Mouse (Mus musculus) spleen, postnatal 14 days (tissue): ENCODE results near the gene Elmo3.
A peak's percentile ranks its signal among the peaks of the same experiment; 100 is the strongest.

Experiments used
- DNase-seq, 2 experiments: peaks; one replicate each; pipeline ENCODE4 v3.0.0; 2021 to 2022; ENCODE audit warnings: low spot score in 2 of 2

The Elmo3 gene

DNA sequence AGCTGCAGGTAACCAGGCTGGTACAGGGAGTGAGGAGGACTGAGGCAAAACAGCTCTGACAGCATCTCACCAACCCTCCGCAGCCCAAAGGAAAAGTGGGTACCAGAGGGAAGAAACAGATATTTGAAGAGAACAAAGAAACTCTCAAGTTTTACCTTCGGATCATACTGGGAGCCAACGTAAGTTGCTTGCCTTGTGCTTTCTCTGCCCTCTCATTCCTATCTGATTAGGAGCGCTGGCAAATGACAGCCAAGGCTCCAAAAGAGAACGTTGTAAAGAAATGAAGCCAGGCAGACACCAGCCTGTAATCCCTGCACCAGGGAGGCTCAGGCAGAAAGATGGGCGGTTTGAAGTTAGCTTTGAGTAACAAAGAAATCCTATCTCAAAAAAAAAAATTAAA lies 21.6 kb downstream of the Elmo3 start:
- DNase-seq: no peak

DNA sequence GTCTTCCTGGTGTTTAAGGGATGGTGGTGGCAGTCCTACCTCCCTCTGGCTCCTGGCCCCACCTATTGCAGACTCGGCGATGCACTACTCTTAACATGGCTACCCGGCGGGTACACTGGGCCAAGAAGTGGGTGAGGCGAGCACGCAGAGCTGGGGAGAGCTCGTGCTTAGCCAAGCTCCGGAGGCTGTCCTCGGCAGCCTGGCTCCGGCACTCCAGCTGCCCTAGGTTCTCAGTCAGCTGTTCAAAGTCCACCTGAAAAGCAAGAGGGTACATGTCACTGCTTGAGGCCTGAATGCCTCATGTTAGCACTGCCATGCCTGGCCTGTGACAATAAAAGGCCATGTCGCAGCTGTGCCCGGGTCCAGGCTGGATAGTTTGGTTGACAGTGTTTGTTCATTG lies 24.9 kb downstream of the Elmo3 start:
- no peak for DNase-seq

DNA sequence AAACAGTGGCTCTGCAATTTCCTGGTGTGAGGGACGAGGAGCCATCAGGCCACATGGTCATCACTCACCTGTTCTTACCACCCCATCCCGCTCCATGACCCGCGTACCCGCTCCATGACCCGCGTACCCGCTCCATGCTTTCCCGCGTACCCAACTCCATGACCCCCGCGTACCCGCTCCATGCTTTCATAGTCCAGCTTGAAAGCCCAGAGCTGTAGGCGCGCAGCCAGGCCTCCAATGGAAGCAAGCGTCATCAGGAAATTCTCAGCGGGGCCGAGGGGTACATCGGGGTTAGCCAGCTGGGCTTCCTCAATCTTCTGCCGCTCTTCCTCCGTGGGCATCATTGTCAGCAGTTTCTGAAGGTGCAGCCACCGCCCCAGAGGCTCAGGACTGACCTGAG lies 26.1 kb downstream of the Elmo3 start:
- no peak for DNase-seq

DNA sequence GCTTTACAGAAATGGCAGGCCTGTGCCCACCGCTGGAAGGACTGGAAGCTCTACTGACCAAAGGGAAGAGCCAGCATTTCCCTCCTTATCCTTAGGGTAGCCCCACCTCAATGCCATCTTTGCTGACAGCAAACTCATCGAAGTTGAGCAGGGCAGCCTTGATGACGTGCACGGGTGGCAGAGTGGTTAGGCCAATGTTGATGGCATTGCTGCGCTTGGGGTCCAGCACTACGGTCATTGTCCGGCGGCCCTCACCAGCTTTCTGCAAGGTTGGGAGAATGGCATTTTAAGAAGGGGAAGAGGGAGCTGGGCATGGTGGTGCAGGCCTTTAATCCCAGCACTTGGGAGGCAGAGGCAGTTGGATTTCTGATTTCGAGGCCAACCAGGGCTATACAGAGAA lies 26.5 kb downstream of the Elmo3 start:
- no peak for DNase-seq

DNA sequence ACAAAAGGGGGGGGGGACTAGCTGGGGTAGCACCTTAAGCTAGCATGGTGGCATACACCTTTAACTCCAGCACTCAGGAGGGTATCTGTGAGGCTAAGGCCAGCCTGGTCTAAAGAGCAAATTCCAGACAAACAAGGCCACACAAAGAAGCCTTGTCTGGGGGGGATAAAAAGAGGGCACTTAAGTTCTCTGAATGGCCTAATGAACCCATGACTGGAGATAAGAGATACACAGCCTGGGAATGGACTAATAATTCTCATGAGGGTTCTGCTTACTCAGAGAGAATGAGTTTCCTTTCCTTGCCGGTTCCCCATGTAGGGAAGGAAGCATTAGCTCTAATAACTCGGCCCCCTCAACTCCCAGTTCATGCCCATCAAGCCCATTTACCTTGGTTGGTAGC lies 27.1 kb downstream of the Elmo3 start:
- DNase-seq: no peak

DNA sequence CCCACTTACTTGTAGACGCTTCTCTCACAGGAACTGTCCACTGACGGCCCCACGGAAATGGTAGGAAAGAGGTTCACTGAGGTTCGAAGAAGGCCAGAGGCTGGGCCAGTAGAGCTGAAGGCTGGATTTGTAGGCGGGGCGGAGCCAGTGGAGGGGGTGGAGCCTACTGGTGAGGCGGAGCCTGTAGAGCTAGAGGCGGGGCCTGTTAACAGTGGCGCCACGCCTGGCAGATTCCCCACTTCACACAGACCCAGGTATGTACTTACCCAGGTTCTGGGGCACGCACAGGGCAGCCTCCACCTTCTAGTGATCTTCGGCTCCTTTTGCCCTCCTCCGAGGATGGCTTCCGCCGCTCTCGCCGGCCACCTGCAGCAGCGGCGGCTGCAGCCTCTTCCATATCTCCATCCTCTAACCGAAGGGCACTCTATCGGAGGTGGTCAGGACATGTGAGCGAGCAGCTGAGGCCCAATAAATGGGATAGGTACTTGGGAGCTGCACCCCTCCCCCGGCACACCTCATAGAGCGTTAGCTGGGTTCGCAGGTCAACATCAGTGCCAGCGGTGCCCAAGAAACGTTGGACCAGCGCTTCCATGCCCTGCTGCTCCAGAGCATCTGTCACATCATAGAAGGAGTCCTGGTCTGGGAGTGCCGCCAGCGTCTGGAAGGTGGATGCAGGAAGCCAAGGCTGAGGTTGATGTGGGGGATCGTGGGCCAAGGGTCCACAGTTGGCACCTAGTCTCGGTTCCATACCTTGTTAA lies 31.2 kb downstream of the Elmo3 start:
- DNase-seq: no peak

DNA sequence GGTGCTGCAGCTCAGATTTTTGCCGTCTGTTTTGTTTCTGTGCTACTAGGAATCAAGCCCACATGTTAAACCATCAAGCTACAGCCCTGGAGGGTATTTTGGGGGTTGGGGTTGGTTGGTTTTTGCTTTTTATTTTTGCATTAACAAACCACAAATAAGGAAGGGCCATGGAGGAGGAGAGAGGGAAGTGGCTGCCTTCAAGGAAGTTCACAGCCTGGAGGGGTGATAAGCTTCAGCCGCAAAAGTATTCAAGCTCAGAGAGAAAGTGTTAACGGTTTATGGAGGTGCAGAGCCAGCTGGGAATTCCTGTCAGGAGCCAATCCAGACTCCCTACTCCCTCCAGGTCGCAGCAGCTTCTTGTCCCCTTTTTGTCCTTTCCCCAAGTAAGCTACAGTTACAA lies 33.6 kb downstream of the Elmo3 start:
- DNase-seq: no peak

DNA sequence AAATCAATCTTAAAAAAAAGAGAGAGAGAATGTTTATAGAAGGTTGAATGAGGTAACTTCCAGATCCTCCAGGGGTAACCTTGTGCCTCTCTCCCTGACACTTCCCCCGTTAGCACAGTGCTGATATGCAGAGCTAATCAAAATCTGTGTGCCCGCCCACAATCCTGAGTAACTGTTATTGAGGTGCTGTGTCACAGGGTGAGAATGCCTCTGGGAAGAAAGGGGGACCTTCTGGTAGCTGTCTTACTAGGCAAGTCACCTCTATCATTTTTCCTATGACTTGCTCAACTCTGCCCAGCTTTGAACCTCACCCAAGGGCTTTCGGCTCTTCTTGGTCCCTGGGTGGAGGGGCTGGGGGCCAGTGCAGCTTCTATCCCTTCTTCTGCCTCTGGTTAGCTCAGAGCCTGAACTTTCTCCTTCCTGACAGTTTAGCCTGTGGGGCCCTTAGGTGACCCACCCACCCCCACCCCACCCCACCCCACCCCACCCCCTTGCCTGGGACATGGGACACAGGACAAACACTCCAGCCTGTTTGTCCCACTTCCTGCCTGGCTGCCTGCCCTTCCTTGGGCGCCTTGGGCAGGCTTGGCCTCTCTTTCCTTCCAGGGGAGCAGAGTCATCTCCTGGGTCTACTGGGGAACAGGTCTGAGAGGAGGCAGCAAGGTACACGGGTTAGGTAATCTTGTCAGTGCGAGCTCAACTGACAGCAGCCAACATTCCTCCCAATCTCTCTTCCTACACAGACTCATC lies 34.7 kb downstream of the Elmo3 start:
- DNase-seq: no peak

DNA sequence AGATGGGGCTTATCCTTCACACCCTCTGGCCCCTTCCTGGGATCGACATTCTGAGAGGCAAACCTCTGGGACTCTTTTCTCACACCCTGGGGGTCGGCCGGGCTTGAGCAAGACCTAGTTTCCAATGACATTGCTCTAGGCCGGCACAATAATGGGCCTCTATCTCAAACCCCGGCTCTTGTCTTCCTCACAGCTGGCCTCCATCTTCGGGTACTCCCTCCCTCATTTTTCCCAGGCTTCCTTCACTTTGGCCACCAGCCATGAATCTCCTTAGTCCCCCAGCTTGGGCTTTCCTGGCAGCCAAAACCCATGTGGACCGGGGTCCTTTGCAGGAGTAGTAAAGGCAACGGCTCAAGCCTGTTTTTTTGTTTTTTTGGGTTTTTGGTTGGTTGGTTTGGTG lies 36.0 kb downstream of the Elmo3 start:
- DNase-seq: no peak

DNA sequence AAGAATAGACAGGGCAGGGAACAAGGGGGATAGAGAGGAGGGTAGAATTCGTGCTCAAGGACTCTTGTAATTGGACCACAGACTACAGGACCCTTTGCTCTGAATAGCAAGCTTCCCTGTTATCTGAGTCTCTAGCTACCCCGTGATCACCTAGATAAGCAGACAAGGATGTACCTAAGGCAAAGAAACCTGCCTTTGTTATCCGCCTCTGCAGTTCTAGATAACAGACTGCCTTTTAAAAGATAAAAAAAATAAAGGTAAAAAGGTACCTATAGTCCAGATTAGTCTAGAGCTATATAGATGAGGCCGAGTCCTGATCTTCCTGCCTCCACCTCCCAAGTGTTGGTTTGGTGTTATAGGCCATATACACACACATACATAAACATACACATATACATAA lies 37.4 kb downstream of the Elmo3 start:
- DNase-seq: no peak

DNA sequence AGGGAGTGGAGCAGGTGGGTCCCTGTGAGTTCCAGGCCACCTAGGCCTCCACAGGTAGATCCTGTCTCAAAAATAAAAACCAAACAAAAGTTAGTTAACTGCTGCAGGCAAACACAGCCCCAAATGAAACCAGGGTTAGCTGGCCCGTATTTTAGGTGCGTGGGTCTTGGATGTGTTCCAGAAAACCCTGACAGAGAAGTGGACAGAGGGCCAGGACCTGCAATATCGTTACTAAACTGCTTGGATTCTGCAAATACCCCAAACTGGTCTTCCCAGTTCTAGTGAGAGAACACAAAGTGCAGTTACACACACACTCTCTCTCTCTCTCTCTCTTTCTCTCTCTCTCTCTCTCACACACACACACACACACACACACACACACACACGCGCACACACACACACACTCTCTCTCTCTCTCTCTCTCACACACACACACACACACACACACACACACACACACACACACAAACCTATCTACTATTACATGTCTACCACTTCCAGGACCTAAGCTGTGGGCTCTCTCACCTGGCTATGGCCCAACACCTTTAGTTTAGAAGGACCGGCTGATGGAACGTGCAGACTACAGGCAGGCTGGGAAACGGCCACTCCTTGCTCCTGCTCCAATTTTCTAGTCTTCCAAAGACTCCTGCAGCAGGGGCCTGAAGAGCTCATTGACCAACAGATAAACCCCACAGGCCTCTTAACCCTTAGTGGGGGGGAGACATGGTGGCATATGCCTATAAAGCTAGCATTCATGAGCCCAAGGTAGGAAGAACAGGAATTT lies 38.6 kb downstream of the Elmo3 start:
- no peak for DNase-seq

DNA sequence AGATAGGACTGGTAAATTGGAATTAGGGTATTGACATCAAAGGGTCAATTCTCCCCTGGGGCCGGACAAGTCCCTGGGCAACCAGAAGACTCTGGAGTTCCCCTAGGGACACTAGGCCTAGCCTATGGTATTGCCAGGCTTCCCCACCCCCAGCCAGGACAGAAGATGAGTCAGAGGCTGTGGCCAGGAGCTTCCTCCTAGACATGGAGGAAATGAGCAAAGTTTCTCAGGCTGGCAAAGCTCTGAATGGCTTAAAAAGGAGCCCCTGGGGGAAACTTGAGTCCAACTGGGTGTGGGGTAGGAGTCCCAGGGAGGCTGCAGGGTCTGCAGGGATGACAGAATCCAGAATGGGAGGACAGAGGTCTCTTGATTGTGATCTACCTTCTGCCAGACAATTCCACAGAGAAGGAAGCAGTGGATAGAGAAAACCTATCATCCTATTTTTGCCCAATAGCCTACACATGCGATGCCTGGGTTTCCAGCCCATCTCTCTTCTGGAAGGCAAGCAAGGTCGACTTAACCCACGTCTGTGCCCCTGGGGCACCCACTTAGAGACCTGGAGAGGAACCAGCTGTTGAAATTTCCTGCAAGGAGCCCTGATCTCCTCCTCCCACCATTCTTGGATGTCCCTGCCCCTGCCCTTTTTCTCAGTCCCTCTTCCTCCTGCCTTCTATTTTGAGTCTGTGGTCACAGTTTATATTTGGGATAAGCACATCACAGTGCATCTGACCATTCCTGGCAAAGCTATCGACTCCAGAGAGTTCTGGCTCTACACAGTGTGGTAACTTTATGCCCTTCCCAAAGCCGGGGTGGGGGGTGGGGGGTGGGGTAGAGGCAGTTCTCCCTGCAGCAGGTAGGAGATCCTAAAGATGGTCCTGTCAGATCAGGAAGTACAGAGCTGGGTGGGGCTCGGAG lies 39.9 kb downstream of the Elmo3 start:
- no peak for DNase-seq

DNA sequence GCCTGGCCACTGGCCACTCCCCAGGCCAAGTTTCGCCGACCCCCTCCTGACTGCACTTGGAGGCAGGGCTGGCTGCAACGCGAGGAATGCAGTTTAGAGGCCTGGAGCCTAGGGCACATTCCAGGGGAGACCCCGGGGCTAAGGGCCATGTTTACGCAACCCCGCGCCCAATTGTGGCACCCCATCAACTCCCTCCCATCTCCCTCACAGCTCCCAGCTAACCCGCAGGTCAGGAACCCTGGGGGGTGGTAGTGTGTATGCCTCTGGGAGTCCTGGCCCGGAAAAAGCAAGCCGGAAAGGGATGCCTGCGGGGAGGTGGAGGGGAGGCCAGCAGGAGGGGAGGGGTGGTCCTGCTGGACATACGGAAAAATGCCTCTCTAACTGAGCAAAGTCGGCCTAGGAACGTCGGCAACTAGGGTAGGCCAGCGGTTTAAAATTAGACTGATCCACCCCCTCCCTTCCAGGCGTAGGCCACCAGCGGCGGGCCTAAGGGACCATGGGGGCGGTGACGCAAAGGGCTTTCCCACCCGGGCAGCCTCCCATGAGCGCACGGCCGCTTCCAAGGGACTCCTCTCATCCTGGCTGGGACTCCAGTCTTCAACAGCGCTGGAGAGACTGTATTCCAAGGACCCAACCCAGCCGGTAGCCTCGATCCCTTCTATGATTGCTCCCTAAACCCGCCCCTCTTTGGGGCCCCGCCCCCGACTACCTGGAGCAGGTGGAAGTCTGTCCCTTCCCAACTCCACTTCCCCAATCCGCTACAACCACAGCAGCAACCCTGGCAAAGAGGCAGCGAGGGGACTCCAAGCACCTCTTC lies 41.4 kb downstream of the Elmo3 start:
- DNase-seq: no peak

DNA sequence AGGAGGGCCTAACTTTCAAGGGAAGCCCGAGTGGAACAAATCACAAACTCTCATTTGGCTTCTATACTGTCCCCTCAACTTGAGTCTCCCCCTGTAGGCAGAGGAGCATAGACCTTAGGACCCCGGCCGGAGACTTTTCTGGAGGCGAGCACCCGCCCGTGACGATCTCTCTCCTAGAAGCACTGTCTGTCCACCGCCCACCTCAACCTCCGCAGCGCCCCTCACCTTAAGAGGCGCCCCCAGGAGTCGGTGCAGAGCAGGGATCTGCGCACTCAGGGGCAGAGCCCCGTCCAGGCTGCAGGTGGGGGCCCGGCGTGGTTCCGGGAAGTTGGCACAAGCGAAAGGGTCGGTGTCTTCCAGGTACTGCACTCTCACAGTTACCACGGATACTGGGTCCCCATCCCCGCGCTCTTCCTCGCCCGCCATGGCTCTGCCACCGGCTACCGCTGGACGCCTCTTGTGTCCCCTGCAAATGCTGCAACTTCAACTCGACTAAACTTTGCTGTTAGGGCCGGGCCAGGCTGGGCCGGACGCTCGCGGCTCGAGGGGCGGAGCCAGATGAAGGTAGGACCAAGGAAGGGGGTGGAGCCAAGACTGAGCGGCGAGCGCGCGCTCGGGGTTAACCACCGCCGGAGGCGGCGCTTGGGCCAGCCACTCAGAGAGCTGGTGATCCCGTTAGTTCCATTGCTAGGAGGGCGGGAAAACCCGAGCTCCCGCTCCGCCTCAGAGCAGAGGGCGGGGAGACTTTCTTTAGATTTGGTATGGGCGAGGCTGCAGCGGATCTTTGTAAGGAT lies 42.2 kb downstream of the Elmo3 start, which contains the start of gene Fhod1:
TSS of gene Fhod1 (minus strand) at position 526 of the 794 bp plus-strand sequence.
- peak; percentile 81 to 84 for DNase-seq

DNA sequence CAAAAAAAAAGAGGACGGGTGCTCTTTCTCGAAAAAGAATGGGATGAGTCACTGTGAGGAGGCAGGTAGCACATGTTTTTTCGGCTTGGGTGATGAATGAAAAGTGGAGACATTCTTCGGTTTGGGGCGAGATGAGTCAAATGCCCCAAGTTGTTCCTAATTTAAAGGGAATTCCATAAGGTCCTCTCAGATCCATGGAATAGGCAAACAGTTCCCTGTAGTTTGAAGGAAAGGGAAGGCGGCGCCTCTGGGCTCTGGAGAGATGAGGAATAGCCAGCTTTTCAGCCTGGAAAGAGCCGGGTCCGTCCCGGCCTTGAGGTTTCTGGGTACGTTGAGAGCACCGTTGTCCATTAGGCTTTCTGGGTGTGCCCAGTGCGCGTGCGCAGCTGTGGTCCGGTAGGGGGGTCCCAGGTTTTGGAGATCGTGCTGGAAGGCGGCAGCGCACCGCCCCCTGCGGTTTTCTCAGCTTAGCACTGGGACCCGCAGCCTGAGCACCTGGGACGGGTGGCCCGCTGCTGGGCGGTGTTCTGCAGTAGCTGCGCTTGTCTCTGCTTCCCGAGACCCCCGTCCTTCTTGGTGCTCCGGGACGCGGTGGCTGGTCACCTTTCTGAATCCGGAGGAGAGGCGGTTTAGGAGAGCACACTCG lies 43.2 kb downstream of the Elmo3 start, which contains the start of gene Slc9a5:
TSS of gene Slc9a5 (plus strand) at position 394 of the 646 bp plus-strand sequence.
- no peak for DNase-seq

DNA sequence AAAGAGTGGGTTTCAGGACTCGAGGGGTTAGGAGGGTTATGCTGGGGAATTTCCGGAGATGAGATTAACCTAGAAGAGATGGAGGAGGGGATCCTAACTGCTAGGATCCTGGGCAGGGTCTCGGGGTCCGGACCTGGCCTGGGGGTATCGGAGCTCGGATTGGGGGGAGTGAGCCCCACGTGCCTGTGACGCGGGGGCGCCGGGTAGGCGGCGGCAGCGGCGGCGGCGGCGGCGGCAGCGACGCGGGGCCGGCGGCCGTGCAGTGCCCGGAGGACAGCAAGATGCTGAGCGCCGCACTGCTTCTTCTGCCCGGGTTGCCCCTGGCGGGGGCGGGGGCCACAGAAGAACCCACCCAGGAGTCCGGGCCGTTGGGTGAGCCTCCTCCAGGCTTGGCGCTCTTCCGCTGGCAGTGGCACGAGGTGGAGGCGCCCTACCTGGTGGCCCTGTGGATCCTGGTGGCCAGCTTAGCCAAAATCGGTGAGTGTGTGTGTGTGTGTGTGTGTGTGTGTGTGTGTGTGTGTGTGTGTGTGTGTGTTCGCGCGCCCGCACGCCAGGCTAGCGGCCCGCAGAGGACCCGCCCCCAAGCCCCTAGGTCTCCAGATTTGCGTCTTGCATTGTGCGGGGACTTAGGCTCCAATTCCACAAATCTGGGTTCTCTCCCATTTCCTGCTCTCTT lies 43.8 kb downstream of the Elmo3 start:
- no peak for DNase-seq

DNA sequence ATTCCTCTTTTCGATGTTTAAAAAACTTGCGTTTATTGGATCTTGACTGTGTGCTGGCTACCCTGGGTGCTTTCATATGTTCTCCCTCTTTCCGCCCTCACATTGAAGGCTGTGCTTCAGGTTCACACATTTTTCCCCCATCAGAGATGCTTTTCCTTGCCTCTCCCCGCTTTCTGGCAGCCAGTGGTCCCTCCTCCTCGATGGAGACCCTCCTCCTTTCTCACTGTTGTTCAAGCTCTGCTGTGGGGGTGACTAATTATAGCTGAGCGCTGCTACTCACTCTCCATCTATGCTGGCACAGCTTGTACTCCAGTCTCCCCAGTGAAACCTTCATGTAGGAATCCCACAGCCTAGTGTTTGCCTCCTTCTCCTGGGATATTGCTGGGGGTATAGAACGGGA lies 44.8 kb downstream of the Elmo3 start:
- no peak for DNase-seq

DNA sequence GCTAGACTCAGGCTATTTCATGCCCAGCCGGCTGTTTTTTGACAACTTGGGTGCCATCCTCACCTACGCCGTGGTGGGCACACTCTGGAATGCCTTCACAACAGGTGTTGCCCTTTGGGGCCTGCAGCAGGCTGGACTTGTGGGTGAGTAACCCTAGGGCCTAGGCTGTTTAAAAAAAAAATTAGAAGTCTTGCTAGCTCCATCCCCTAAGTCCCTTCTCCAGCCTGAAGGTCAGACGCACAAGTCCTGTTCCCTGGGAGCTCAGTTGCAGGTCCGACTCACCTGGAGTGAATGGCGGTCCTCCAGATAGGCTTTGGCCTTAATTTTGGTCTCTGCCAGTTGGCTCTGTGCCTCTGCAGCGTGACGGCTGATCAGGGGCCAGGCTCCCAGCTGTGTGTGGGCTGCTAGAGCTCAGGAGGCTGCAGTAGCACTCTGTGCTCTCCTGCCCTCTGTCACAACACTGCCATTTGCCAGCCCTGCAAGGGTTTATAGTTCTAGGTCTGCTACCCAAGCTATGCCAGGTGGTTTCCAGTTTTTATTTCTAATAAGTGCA lies 48.3 kb downstream of the Elmo3 start:
- DNase-seq: no peak
